Mouse (Mus musculus): ENCODE data around the gene Cacna1b. TPM values are rescaled to one million over a fixed set of nuclear protein-coding genes. Genes with fewer than 3 reads are reported as not detected.

Cacna1b gene
- polyA plus RNA-seq, 1 experiment from 2014 or later, result 0.13 TPM

GRCm38 (mm10) chr2:24747878-24748277, 15.1 kb downstream of the Cacna1b start:
- Histone ChIP-seq H3K27me3 (ENCODE audit: control insufficient read depth, insufficient read depth, low read length) (no peaks in the 10 kb centered on the region), H3K4me3 (ENCODE audit: low read length) (no peak overlapping the region), H3K4me1 (ENCODE audit: control insufficient read depth, insufficient read depth, low read length) (no peaks in the 10 kb centered on the region), H3K4me2 (ENCODE audit: low read depth, low read length) (no peak overlapping the region), H3K9ac (ENCODE audit: low read length) (no peak overlapping the region), H3K36me3 (ENCODE audit: control insufficient read depth, insufficient read depth) (no peaks in the 10 kb centered on the region), H3K27ac (ENCODE audit: low read length) (no peak overlapping the region), H3K9me3 (replicated peaks; ENCODE audit: control insufficient read depth, low read length) (no peaks in the 10 kb centered on the region)
- peak; percentile 45; the same call in 1 of the 2 replicates for ATAC-seq (replicated peaks; ENCODE audit: extremely low read depth, insufficient read depth, low FRiP score)
- 61% methylated on average over 7 of the region's 7 CpGs for WGBS

- Histone ChIP-seq H3K27me3 (ENCODE audit: control insufficient read depth, insufficient read depth, low read length) (no peaks in the 10 kb centered on the region), H3K4me3 (ENCODE audit: low read length) (no peak overlapping the region), H3K36me3 (ENCODE audit: control insufficient read depth, insufficient read depth) (no peaks in the 10 kb centered on the region), H3K9ac (ENCODE audit: low read length) (no peak overlapping the region), H3K4me2 (ENCODE audit: low read depth, low read length) (no peak overlapping the region), H3K9me3 (replicated peaks; ENCODE audit: control insufficient read depth, low read length) (no peaks in the 10 kb centered on the region), H3K4me1 (ENCODE audit: control insufficient read depth, insufficient read depth, low read length) (no peaks in the 10 kb centered on the region), H3K27ac (ENCODE audit: low read length) (no peak overlapping the region)
- WGBS, result 80% methylated on average over 5 of the region's 5 CpGs
- no peak for ATAC-seq (replicated peaks; ENCODE audit: extremely low read depth, insufficient read depth, low FRiP score)
Observed at GRCm38 (mm10) chr2:24739701-24740100, 23.3 kb downstream of the Cacna1b start.

- 48% methylated on average over 4 of the region's 4 CpGs for WGBS
- H3K27me3 ChIP-seq (ENCODE audit: control insufficient read depth, insufficient read depth, low read length), result no peaks in the 10 kb centered on the region
- no peak for ATAC-seq (replicated peaks; ENCODE audit: extremely low read depth, insufficient read depth, low FRiP score)
- no peaks in the 10 kb centered on the region for H3K4me1 ChIP-seq (ENCODE audit: control insufficient read depth, insufficient read depth, low read length)
- no peak overlapping the region for H3K4me2 ChIP-seq (ENCODE audit: low read depth, low read length)
- no peaks in the 10 kb centered on the region for H3K9me3 ChIP-seq (replicated peaks; ENCODE audit: control insufficient read depth, low read length)
- H3K27ac ChIP-seq (ENCODE audit: low read length), result no peak overlapping the region
- no peak overlapping the region for H3K4me3 ChIP-seq (ENCODE audit: low read length)
- H3K36me3 ChIP-seq (ENCODE audit: control insufficient read depth, insufficient read depth), result no peaks in the 10 kb centered on the region
- H3K9ac ChIP-seq (ENCODE audit: low read length), result no peak overlapping the region
Observed at GRCm38 (mm10) chr2:24733157-24733556, 29.8 kb downstream of the Cacna1b start.

- H3K27ac ChIP-seq (ENCODE audit: low read length), result no peak overlapping the region
- no peak overlapping the region for H3K4me2 ChIP-seq (ENCODE audit: low read depth, low read length)
- H3K27me3 ChIP-seq (ENCODE audit: control insufficient read depth, insufficient read depth, low read length), result no peaks in the 10 kb centered on the region
- WGBS, result 82% methylated on average over 4 of the region's 4 CpGs
- H3K4me3 ChIP-seq (ENCODE audit: low read length), result no peak overlapping the region
- H3K4me1 ChIP-seq (ENCODE audit: control insufficient read depth, insufficient read depth, low read length), result no peaks in the 10 kb centered on the region
- H3K9me3 ChIP-seq (replicated peaks; ENCODE audit: control insufficient read depth, low read length), result no peaks in the 10 kb centered on the region
- no peak for ATAC-seq (replicated peaks; ENCODE audit: extremely low read depth, insufficient read depth, low FRiP score)
- H3K36me3 ChIP-seq (ENCODE audit: control insufficient read depth, insufficient read depth), result no peaks in the 10 kb centered on the region
- H3K9ac ChIP-seq (ENCODE audit: low read length), result no peak overlapping the region
Observed at GRCm38 (mm10) chr2:24725865-24726264, 37.1 kb downstream of the Cacna1b start.

GRCm38 (mm10) chr2:24719645-24720379, 43.1 kb downstream of the Cacna1b start:
- Histone ChIP-seq H3K27ac (ENCODE audit: low read length) (no peak overlapping the region), H3K4me2 (ENCODE audit: low read depth, low read length) (no peak overlapping the region), H3K36me3 (ENCODE audit: control insufficient read depth, insufficient read depth) (no peaks in the 10 kb centered on the region), H3K9ac (ENCODE audit: low read length) (no peak overlapping the region), H3K4me3 (ENCODE audit: low read length) (no peak overlapping the region), H3K27me3 (ENCODE audit: control insufficient read depth, insufficient read depth, low read length) (no peaks in the 10 kb centered on the region), H3K4me1 (ENCODE audit: control insufficient read depth, insufficient read depth, low read length) (no peaks in the 10 kb centered on the region), H3K9me3 (replicated peaks; ENCODE audit: control insufficient read depth, low read length) (no peaks in the 10 kb centered on the region)
- no peak for ATAC-seq (replicated peaks; ENCODE audit: extremely low read depth, insufficient read depth, low FRiP score)
- WGBS, result 82% methylated on average over 14 of the region's 14 CpGs

- ATAC-seq (replicated peaks; ENCODE audit: extremely low read depth, insufficient read depth, low FRiP score), result no peak
- Histone ChIP-seq H3K27ac (ENCODE audit: low read length) (no peak overlapping the region), H3K9me3 (replicated peaks; ENCODE audit: control insufficient read depth, low read length) (no peaks in the 10 kb centered on the region), H3K4me2 (ENCODE audit: low read depth, low read length) (no peak overlapping the region), H3K27me3 (ENCODE audit: control insufficient read depth, insufficient read depth, low read length) (no peaks in the 10 kb centered on the region), H3K9ac (ENCODE audit: low read length) (no peak overlapping the region), H3K4me1 (ENCODE audit: control insufficient read depth, insufficient read depth, low read length) (no peaks in the 10 kb centered on the region), H3K36me3 (ENCODE audit: control insufficient read depth, insufficient read depth) (no peaks in the 10 kb centered on the region), H3K4me3 (ENCODE audit: low read length) (no peak overlapping the region)
- WGBS, result 77% methylated on average over 4 of the region's 4 CpGs
Observed at GRCm38 (mm10) chr2:24718906-24719305, 44.0 kb downstream of the Cacna1b start.

- H3K27me3 ChIP-seq (ENCODE audit: control insufficient read depth, insufficient read depth, low read length), result no peaks in the 10 kb centered on the region
- H3K36me3 ChIP-seq (ENCODE audit: control insufficient read depth, insufficient read depth), result no peaks in the 10 kb centered on the region
- H3K4me3 ChIP-seq (ENCODE audit: low read length), result no peak overlapping the region
- ATAC-seq (replicated peaks; ENCODE audit: extremely low read depth, insufficient read depth, low FRiP score), result no peak
- H3K9ac ChIP-seq (ENCODE audit: low read length), result no peak overlapping the region
- no peaks in the 10 kb centered on the region for H3K4me1 ChIP-seq (ENCODE audit: control insufficient read depth, insufficient read depth, low read length)
- no peaks in the 10 kb centered on the region for H3K9me3 ChIP-seq (replicated peaks; ENCODE audit: control insufficient read depth, low read length)
- H3K27ac ChIP-seq (ENCODE audit: low read length), result no peak overlapping the region
- H3K4me2 ChIP-seq (ENCODE audit: low read depth, low read length), result no peak overlapping the region
- WGBS, result 64% methylated on average over 7 of the region's 7 CpGs
Observed at GRCm38 (mm10) chr2:24717963-24718362, 45.0 kb downstream of the Cacna1b start.

- Histone ChIP-seq H3K4me1 (ENCODE audit: control insufficient read depth, insufficient read depth, low read length) (no peaks in the 10 kb centered on the region), H3K27me3 (ENCODE audit: control insufficient read depth, insufficient read depth, low read length) (no peaks in the 10 kb centered on the region), H3K36me3 (ENCODE audit: control insufficient read depth, insufficient read depth) (no peaks in the 10 kb centered on the region), H3K9me3 (replicated peaks; ENCODE audit: control insufficient read depth, low read length) (no peaks in the 10 kb centered on the region), H3K9ac (ENCODE audit: low read length) (no peak overlapping the region), H3K4me2 (ENCODE audit: low read depth, low read length) (no peak overlapping the region), H3K27ac (ENCODE audit: low read length) (no peak overlapping the region), H3K4me3 (ENCODE audit: low read length) (no peak overlapping the region)
- WGBS, result 75% methylated on average over 4 of the region's 4 CpGs
- no peak for ATAC-seq (replicated peaks; ENCODE audit: extremely low read depth, insufficient read depth, low FRiP score)
Observed at GRCm38 (mm10) chr2:24717461-24717860, 45.5 kb downstream of the Cacna1b start.

GRCm38 (mm10) chr2:24705929-24706328, 57.0 kb downstream of the Cacna1b start:
- Histone ChIP-seq H3K4me2 (ENCODE audit: low read depth, low read length) (no peak overlapping the region), H3K36me3 (ENCODE audit: control insufficient read depth, insufficient read depth) (no peaks in the 10 kb centered on the region), H3K4me1 (ENCODE audit: control insufficient read depth, insufficient read depth, low read length) (no peaks in the 10 kb centered on the region), H3K27ac (ENCODE audit: low read length) (no peak overlapping the region), H3K9ac (ENCODE audit: low read length) (no peak overlapping the region), H3K9me3 (replicated peaks; ENCODE audit: control insufficient read depth, low read length) (no peaks in the 10 kb centered on the region), H3K27me3 (ENCODE audit: control insufficient read depth, insufficient read depth, low read length) (no peaks in the 10 kb centered on the region), H3K4me3 (ENCODE audit: low read length) (no peak overlapping the region)
- ATAC-seq (replicated peaks; ENCODE audit: extremely low read depth, insufficient read depth, low FRiP score), result no peak
- WGBS, result 80% methylated on average over 10 of the region's 10 CpGs
